Mouse (Mus musculus) heart, embryonic 14.5 days (tissue): ENCODE results near the gene Agtrap. TPM values are rescaled to one million over a fixed set of nuclear protein-coding genes. Genes with fewer than 3 reads are reported as not detected.
A peak's percentile ranks its signal among the peaks of the same experiment; 100 is the strongest.

Experiments used
- ATAC-seq: fragments of 200-750 bp; cut with Nextera tagmentation; 2 replicates; pipeline ENCODE4 v1.8.0; 2017; ENCODE audit warnings: low read depth, moderate TSS enrichment; ENCODE audit not compliant: insufficient number of reproducible peaks, insufficient read depth, low FRiP score
- H3K27ac ChIP-seq, 2 experiments: fragments of 200-500 bp in 1 of 2; fragments of 300-500 bp in 1 of 2; sonication (generic) in 1 of 2; replicated peaks in 1 of 2; 2 replicates each; pipeline ENCODE4 v1.5.1; 2012 to 2014; ENCODE audit warnings: low read depth in 2 of 2, low read length in 2 of 2, control low read depth in 1 of 2, mild to moderate bottlenecking in 1 of 2, mixed read lengths in 1 of 2; ENCODE audit not compliant: control insufficient read depth in 1 of 2, insufficient read depth in 1 of 2
- H3K27me3 ChIP-seq: fragments of 300-500 bp; sonication (generic); 2 replicates; pipeline ENCODE4 v1.6.1; 2014; ENCODE audit warnings: mild to moderate bottlenecking, low read length, control low read depth; ENCODE audit not compliant: control insufficient read depth, insufficient read depth
- H3K36me3 ChIP-seq: fragments of 300-500 bp; sonication (generic); 2 replicates; pipeline ENCODE4 v1.6.1; 2014; ENCODE audit warnings: mild to moderate bottlenecking, control low read depth, low read length, mixed read lengths; ENCODE audit not compliant: control insufficient read depth, insufficient read depth
- H3K4me1 ChIP-seq, 2 experiments: fragments of 200-500 bp in 1 of 2; fragments of 300-500 bp in 1 of 2; sonication (generic) in 1 of 2; 2 replicates each; pipeline ENCODE4 v1.6.1; 2012 to 2014; ENCODE audit warnings: low read length in 2 of 2, control low read depth in 1 of 2, mixed read lengths in 1 of 2; ENCODE audit not compliant: control insufficient read depth in 2 of 2, insufficient read depth in 2 of 2
- H3K4me2 ChIP-seq: fragments of 300-500 bp; sonication (generic); 2 replicates; pipeline ENCODE4 v1.6.1; 2014; ENCODE audit warnings: mild to moderate bottlenecking, low read length
- H3K4me3 ChIP-seq, 2 experiments: fragments of 200-500 bp in 1 of 2; fragments of 300-500 bp in 1 of 2; sonication (generic) in 1 of 2; 2 replicates each; pipeline ENCODE4 v1.5.1; 2012 to 2014; ENCODE audit warnings: low read length in 2 of 2, mild to moderate bottlenecking in 2 of 2, control low read depth in 1 of 2, low read depth in 1 of 2, moderate library complexity in 1 of 2; ENCODE audit not compliant: control insufficient read depth in 1 of 2, insufficient read depth in 1 of 2
- H3K9ac ChIP-seq: fragments of 300-500 bp; sonication (generic); 2 replicates; pipeline ENCODE4 v1.6.1; 2014; ENCODE audit warnings: mild to moderate bottlenecking, low read length
- H3K9me3 ChIP-seq: fragments of 300-500 bp; sonication (generic); 2 replicates; pipeline ENCODE4 v1.6.1; 2016; ENCODE audit warnings: low read length, control low read depth; ENCODE audit not compliant: control insufficient read depth
- WGBS: fragments of 180-500 bp; shearing (Covaris S2); extraction: QIAGEN DNeasy Blood & Tissue Kit; methylation state at CpG from one replicate; pipeline ENCODE4 v1.1.7; 2014; 5-methylcytosine and 5-hydroxymethylcytosine counted together
- polyA plus RNA-seq: library from polyadenylated mRNA; unstranded; fragments of >200 nt; fragmentation: Nextera tagmentation; extraction: Ambion mirVana; gene quantifications from 2 replicates; pipeline ENCODE4 v1.2.1, GENCODE M21; 2014

Gene Agtrap
- 19.5 and 20.0 TPM in 2 replicates for polyA plus RNA-seq

DNA sequence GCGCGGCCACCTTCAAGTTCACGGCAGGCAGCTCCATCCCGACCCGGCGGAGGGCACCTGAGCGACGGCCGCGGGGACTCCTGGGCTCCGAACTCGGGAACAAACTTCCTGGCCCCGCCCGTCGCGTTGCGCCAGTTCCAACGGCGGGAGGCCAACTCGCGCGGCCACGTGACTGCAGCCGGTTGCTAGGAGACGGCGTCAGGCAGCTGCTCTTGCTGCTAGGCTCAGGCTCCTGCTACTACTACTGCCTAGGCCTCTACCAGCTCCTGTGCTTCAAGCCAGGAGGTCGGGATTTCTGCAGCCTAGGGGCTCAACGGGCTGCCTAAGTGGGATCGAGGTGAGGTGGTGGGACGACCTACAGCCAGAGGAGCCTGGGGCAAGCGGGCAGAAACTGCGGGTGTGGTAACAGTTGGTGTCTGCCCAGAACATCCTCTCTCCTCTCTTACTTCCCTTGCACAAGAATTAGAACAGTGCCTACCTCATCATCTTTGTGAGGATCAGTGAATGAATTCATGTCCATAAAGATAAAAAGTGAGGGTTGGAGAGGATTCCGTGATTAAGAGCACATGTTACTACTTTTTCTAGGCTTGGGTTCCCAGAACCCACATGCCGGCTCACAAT lies at the start of gene Agtrap:
Gene Agtrap, minus strand, starts transcription at position 125 of the 621 bp plus-strand sequence.
- Histone ChIP-seq H3K4me3 (peak within 1 kb of the TSS; percentile 66 to 87), H3K9me3 (no peaks in the 10 kb centered on the region), H3K4me1 (peaks cover 23 to 36% of the 10 kb centered on the region in 2 experiments), H3K27ac (peak within 1 kb of the TSS; percentile 60 to 81), H3K27me3 (no peaks in the 10 kb centered on the region), H3K36me3 (no peaks in the 10 kb centered on the region), H3K4me2 (peak within 1 kb of the TSS; percentile 84), H3K9ac (peak within 1 kb of the TSS; percentile 94)
- 6% methylated on average over 33 of the region's 34 CpGs for WGBS
- ATAC-seq, result peak; percentile 84

DNA sequence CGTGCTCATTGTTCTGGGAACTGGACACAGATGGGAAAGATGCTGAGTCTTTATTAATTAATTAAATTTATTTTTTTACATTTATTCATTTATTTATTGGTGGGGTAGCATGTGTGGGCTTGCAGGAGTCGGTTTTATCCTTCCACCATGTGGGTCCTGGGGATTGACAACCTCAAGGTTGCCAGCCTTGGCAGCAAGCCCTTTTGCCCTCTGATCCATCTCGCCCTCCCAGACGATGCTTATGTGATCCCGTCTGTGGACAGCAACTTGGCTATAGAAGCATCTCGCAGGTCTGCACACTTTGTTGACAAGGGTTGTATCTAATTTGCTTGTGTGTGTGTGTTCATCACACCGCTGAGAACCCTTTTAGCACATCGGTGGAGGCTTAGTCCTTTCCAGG lies 49.7 kb upstream of the Agtrap start:
- Histone ChIP-seq H3K36me3 (no peaks in the 10 kb centered on the region), H3K27ac (no peak overlapping the region), H3K4me1 (0 out of 4 replicates have a peak, but pooled peaks cover 0 to 3% of the 10 kb centered on the region in 2 experiments), H3K4me2 (no peak overlapping the region), H3K27me3 (peaks cover 26% of the 10 kb centered on the region), H3K9ac (no peak overlapping the region), H3K9me3 (no peaks in the 10 kb centered on the region), H3K4me3 (no peak overlapping the region)
- 59% methylated on average over 8 of the region's 8 CpGs for WGBS
- no peak for ATAC-seq

DNA sequence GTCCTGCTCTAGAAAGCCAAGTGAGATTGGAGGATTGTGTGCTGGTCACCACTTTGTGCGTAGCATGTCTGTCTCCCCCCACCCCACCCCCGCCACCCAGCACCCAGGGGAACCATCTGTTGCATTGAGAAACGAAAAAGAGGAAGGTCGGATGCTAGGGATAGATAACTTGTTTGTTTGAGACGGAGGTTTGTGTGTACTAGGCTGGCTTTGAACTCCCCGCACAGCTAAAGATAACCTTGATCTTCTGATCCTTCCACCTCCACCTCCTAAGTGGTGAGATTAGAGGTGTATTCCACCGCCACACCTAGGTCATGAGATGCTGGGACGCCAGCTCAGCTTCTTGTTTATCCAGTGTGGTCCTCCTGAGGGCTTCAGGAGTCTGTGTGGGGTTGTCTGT lies 47.2 kb upstream of the Agtrap start:
- Histone ChIP-seq H3K4me1 (no peaks in the 10 kb centered on the region; a peak in 2 of 4 replicates), H3K9ac (no peak overlapping the region), H3K36me3 (no peaks in the 10 kb centered on the region), H3K9me3 (no peaks in the 10 kb centered on the region), H3K27me3 (peaks cover 51% of the 10 kb centered on the region), H3K27ac (no peak overlapping the region), H3K4me2 (no peak overlapping the region), H3K4me3 (no peak overlapping the region)
- WGBS, result 67% methylated on average over 8 of the region's 8 CpGs
- no peak for ATAC-seq

DNA sequence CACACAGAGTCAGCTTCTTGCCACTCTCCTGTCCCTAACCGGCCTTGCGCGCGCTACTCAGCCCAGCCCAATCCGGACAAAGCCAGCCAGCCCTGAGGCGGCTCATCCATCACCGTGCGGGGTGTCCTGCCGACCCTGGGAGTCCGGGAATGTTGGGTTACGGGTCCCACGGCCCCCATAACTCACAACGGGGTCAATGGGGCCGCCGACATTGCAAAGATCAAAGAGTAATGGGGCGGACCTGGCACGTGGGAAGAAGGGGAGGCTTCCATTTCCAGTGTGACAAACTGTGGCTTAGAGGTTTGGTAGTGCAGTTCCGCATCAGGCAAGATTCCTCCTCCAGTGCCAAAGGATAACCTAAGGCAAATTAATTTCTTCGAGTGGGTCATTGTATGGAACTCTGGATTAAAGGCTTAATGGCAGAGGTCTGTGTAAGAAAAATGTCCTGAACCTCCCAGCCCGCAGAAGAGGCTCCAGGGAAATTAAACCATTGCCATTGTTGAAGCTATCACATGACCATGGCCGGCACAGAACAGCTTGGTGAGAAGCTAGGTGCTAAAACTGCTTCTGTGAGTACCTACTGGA lies 43.8 kb upstream of the Agtrap start:
- H3K27me3 ChIP-seq, result peaks cover 53% of the 10 kb centered on the region
- H3K4me1 ChIP-seq, result no peaks in the 10 kb centered on the region; a peak in 2 of 4 replicates
- peak overlapping the region; percentile 96 for H3K4me2 ChIP-seq
- no peak overlapping the region for H3K27ac ChIP-seq
- ATAC-seq, result no peak
- no peaks in the 10 kb centered on the region for H3K36me3 ChIP-seq
- no peak overlapping the region for H3K9ac ChIP-seq
- peak overlapping the region; percentile 50 to 52 for H3K4me3 ChIP-seq
- no peaks in the 10 kb centered on the region for H3K9me3 ChIP-seq
- WGBS, result 3% methylated on average over 21 of the region's 21 CpGs

DNA sequence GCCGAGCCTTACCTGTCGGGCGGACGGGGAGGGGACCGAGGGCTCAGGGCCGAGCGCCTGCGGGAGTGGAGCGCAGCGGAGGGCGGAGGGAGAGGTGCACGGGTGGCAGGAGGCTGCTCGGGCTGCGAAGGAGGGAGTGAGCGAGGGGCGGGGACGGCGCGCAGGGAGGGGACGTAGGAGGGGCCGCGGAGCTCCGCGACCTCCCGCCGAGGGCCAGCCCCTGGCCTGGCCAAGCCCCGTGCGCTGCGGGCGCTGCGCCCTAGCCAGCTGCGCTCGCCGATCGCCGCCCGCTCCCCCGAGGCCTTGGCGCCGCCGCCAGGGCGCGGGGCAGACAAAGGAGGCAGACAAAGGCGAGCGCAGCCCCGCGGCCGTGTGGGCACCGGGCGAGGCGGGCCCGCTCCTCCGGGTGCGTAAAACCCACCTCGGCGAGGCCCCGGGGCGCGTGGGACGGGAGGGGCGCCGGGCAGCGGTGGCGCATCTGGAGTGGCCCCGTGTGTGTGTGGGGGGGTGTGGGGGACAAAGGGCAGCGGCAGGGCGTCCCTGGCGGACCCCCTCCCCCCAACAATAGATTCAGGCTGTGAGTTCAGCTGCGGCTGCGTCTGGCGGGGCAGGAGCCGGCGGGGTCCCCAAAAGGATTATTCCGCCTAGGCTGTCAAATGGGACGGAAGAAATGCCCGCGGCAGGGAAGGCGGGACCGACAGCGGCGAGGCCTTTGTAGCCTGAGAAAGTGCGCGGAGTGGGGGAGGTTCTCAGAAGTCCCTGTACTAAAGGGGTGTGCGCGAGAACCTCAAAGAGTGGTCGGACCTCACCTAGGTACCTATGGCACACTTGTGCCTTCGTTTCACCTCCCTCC lies 43.0 kb upstream of the Agtrap start, which contains the start of gene Draxin:
Gene Draxin, minus strand, starts transcription at position 138 of the 853 bp plus-strand sequence.
- no peaks in the 10 kb centered on the region for H3K36me3 ChIP-seq
- peak within 1 kb of the TSS; percentile 96 for H3K4me2 ChIP-seq
- peak within 1 kb of the TSS; percentile 65 for H3K9ac ChIP-seq
- no peak within 1 kb of the TSS for H3K27ac ChIP-seq
- peak; percentile 54; the same call in 1 of the 2 replicates for ATAC-seq
- H3K4me3 ChIP-seq, result peak within 1 kb of the TSS; percentile 50 to 52
- WGBS, result under 1% methylated on average over 62 of the region's 87 CpGs
- H3K9me3 ChIP-seq, result no peaks in the 10 kb centered on the region
- peaks cover 53% of the 10 kb centered on the region for H3K27me3 ChIP-seq
- no peaks in the 10 kb centered on the region; a peak in 2 of 4 replicates for H3K4me1 ChIP-seq

DNA sequence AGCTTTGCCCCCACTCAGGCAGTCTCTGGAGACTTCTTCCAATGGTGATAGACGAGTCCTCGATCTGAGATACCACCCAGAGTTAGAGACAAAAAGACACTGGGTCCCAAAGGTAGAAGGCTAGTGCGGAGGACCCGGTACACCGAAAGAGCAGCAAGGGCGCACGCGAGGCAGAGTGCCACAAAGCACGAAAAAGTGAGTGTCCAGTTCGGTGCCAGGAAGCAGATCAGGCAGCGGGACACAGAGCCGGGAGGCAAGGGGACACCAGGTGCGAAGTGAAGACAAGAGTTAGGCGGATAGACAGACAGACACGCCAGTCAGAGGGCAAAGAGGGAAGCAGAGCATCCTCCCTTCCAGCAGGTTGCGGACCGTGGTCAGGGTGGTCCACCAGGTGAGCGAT lies 42.3 kb upstream of the Agtrap start, which contains the start of gene Mad2l2:
Gene Mad2l2, plus strand, starts transcription at position 252 of the 400 bp plus-strand sequence.
- Histone ChIP-seq H3K27ac (no peak within 1 kb of the TSS), H3K4me3 (peak within 1 kb of the TSS; percentile 50 to 52), H3K36me3 (no peaks in the 10 kb centered on the region), H3K4me2 (peak within 1 kb of the TSS; percentile 96), H3K9ac (peak within 1 kb of the TSS; percentile 65), H3K27me3 (peaks cover 53% of the 10 kb centered on the region), H3K4me1 (no peaks in the 10 kb centered on the region; a peak in 2 of 4 replicates), H3K9me3 (no peaks in the 10 kb centered on the region)
- no peak for ATAC-seq
- WGBS, result 2% methylated on average over 18 of the region's 18 CpGs

DNA sequence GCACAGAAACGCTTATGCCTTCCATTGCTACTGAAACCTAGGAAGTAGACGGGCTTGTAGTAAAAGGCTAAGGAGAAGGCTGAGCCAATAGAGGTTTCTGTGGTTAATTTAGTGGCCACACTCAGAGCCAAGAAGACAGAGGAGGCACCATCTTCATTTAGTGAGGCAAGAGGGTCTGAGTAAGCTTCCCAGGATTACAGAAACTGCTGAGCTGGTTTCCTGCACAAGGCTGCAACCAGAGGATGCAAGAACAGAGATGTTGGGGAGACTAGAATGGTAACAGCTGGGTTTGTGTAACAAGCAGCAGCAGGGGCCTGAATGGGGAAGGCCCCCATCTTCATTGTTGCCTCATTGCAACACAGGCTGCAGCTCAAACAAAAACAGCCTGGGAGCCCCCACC lies 40.8 kb upstream of the Agtrap start:
- no peak overlapping the region for H3K4me2 ChIP-seq
- H3K9me3 ChIP-seq, result no peaks in the 10 kb centered on the region
- no peak overlapping the region for H3K4me3 ChIP-seq
- no peak for ATAC-seq
- H3K27ac ChIP-seq, result no peak overlapping the region
- no peaks in the 10 kb centered on the region for H3K36me3 ChIP-seq
- peaks cover 53% of the 10 kb centered on the region for H3K27me3 ChIP-seq
- no peaks in the 10 kb centered on the region; a peak in 2 of 4 replicates for H3K4me1 ChIP-seq
- WGBS, result 50% methylated on average over 2 of the region's 2 CpGs
- no peak overlapping the region for H3K9ac ChIP-seq
